Mouse (Mus musculus): ENCODE measurements at regions not wholly inside any gene's neighbourhood (a gene's known extent, or its start where the extent isn't known, plus 50 kb on each side); places are given as distances from the start of the nearest gene placed in this dataset.

DNA sequence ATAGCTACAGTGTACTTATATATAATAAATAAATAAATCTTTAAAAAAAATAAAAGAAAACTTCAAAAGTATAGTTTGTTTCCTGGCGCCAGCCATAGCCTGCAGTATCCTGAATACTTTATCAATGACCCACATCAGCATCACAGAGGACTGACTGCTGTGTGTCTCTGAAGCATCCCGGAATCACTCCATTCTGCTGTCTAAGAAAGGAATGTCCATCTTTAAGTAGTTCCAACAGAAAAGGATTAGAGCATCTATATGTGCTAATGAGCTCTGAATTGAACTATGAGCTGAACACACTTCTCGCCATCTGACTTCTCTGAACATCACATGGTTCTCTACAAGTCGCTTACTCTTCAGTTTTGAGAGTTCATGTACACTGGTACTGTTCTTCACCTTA, 745.8 kb upstream of the Chrm3 start:
- ATAC-seq (ENCODE audit: low FRiP score), result no peak
- Histone ChIP-seq H3K36me3 (replicated peaks) (no peaks in the 10 kb centered on the region), H3K27me3 (no peaks in the 10 kb centered on the region), H3K4me2 (no peak overlapping the region), H3K9ac (no peak overlapping the region), H3K9me3 (no peaks in the 10 kb centered on the region), H3K4me3 (replicated peaks) (no peak overlapping the region), H3K27ac (no peak overlapping the region), H3K4me1 (no peaks in the 10 kb centered on the region)
- WGBS, result 79% methylated on average over 4 of the region's 4 CpGs

DNA sequence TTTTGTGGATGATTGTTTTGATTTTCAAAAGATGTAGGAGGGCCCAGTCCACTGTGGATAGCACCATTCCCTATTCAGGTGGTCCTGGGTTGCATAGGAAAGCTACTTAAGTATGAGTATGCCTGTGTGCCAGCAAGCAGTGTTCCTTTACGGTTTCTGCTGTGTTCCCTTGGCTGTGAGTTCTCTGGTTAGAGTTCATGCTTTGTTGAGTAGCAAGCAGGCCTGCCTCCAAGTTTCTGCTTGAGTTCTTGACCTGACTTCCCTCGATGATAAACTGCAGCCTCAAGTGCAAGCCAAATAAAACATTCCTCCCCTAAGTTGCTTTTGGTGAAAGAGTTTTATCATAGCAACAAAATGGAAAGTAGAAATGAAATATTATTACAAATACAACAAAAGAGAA, 744.9 kb upstream of the Chrm3 start:
- H3K36me3 ChIP-seq (replicated peaks), result no peaks in the 10 kb centered on the region
- no peaks in the 10 kb centered on the region for H3K4me1 ChIP-seq
- 78% methylated on average over 2 of the region's 2 CpGs for WGBS
- no peak for ATAC-seq (ENCODE audit: low FRiP score)
- H3K27ac ChIP-seq, result no peak overlapping the region
- H3K9me3 ChIP-seq, result no peaks in the 10 kb centered on the region
- H3K4me3 ChIP-seq (replicated peaks), result no peak overlapping the region
- no peak overlapping the region for H3K4me2 ChIP-seq
- no peaks in the 10 kb centered on the region for H3K27me3 ChIP-seq
- H3K9ac ChIP-seq, result no peak overlapping the region

DNA sequence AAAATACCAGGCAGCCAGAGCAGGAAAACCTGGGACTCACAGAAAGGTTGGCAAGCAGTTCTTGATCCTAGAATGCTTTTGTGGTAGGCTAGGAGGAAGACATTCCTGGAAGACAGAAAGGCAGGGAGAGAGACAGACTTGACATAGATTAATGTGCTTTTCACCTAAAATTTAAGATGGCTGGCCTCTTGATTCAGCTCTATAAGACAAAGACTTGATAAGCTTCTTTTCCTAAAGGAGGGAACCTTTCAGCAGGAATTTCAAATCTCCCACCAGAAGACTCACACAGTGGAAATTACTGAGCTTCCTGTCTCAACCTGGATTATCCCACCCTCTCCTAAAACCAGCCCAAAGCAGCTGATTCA, 738.9 kb upstream of the Chrm3 start:
- Histone ChIP-seq H3K4me1 (no peaks in the 10 kb centered on the region; the same call in 1 of the 2 replicates), H3K27ac (no peak overlapping the region), H3K36me3 (replicated peaks) (no peaks in the 10 kb centered on the region), H3K27me3 (no peaks in the 10 kb centered on the region), H3K4me2 (no peak overlapping the region), H3K9ac (no peak overlapping the region), H3K9me3 (no peaks in the 10 kb centered on the region), H3K4me3 (replicated peaks) (no peak overlapping the region)
- ATAC-seq (ENCODE audit: low FRiP score), result no peak

DNA sequence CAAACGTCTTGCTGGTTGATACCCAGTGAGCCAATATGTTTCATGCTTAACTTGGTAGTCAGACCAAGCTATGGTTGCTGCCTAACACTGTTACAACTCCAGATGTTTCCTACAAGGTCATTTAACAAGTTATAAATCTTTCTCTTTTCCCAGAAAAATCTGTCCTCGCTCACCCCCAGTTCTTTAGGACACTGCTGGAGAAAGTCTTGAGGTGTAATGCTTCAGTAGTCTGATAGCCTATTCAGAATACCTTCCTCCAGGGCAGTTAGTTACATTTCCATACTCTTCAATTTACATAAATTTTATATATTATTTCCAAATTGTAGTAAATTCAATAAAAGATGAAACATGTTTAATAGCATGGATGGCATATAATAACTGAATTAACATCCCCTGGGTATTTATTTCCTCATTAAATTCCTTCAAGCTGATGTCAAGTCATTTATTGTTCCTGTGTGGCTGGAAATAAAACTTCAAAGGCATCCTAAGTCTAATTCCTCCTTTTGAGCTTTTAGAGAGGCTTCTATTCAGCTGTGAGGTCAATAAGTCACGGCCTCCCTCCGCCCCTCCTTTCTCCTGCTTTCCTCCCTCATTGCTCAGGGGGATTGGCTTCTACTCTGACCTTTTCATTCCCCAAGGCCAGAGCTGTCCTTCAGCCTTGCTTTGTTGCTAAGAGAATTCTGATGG, 738.4 kb upstream of the Chrm3 start:
- no peaks in the 10 kb centered on the region for H3K36me3 ChIP-seq (replicated peaks)
- no peak for ATAC-seq (ENCODE audit: low FRiP score)
- H3K4me2 ChIP-seq, result no peak overlapping the region
- no peaks in the 10 kb centered on the region for H3K9me3 ChIP-seq
- 15% methylated on average over 4 of the region's 4 CpGs for WGBS
- no peak overlapping the region for H3K4me3 ChIP-seq (replicated peaks)
- no peaks in the 10 kb centered on the region; the same call in 1 of the 2 replicates for H3K4me1 ChIP-seq
- no peak overlapping the region for H3K9ac ChIP-seq
- H3K27me3 ChIP-seq, result no peaks in the 10 kb centered on the region
- H3K27ac ChIP-seq, result no peak overlapping the region

DNA sequence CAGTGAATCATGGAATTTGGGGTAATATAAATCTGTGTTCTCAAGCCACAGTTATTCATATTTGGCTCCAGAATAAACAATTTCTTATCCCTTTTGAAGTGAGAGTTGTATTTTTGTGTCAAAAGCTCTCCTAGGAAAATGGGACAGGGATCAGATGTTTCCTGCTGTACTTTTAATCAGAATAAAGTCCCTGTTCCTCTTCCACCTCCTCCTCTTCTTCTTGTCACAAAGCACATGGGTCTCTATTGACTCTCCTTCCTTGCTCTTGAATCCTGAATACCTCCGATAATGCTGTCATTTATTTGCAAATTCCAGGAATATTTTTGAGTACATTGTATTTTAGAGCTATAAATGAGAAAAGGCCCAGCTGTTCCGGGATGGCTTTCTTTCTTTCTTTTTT, 732.3 kb upstream of the Chrm3 start:
- ATAC-seq (ENCODE audit: low FRiP score), result no peak
- H3K27ac ChIP-seq, result no peak overlapping the region
- no peaks in the 10 kb centered on the region for H3K9me3 ChIP-seq
- WGBS, result 70% methylated on average over 2 of the region's 2 CpGs
- H3K4me3 ChIP-seq (replicated peaks), result no peak overlapping the region
- no peaks in the 10 kb centered on the region for H3K27me3 ChIP-seq
- no peak overlapping the region for H3K9ac ChIP-seq
- H3K4me1 ChIP-seq, result no peaks in the 10 kb centered on the region
- H3K36me3 ChIP-seq (replicated peaks), result no peaks in the 10 kb centered on the region
- H3K4me2 ChIP-seq, result no peak overlapping the region
